Mouse (Mus musculus) stomach, embryonic 16.5 days (tissue): ENCODE results near the gene Far1. TPM values are rescaled to one million over a fixed set of nuclear protein-coding genes. Genes with fewer than 3 reads are reported as not detected.

Experiments used
- ATAC-seq: fragments of 200-750 bp; cut with Nextera tagmentation; 2 replicates; pipeline ENCODE4 v1.8.0; 2017; ENCODE audit warnings: moderate number of reproducible peaks, moderate TSS enrichment; ENCODE audit not compliant: insufficient read depth, low FRiP score
- H3K27ac ChIP-seq: fragments of 300-500 bp; sonication (generic); 2 replicates; pipeline ENCODE4 v1.5.1; 2014; ENCODE audit warnings: low read length
- H3K27me3 ChIP-seq: fragments of 300-500 bp; sonication (generic); 2 replicates; pipeline ENCODE4 v1.6.1; 2014; ENCODE audit warnings: low read length, control low read depth, mixed read lengths; ENCODE audit not compliant: control insufficient read depth, insufficient read depth
- H3K36me3 ChIP-seq: fragments of 300-500 bp; sonication (generic); 2 replicates; pipeline ENCODE4 v1.6.1; 2014; ENCODE audit warnings: low read length; ENCODE audit not compliant: control insufficient read depth, insufficient read depth
- H3K4me1 ChIP-seq: fragments of 300-500 bp; sonication (generic); 2 replicates; pipeline ENCODE4 v1.6.1; 2014; ENCODE audit warnings: low read length, control low read depth, mixed read lengths; ENCODE audit not compliant: control insufficient read depth, insufficient read depth
- H3K4me2 ChIP-seq: fragments of 300-500 bp; sonication (generic); 2 replicates; pipeline ENCODE4 v1.6.1; 2014; ENCODE audit warnings: low read depth, low read length, mixed read lengths
- H3K4me3 ChIP-seq: fragments of 300-500 bp; sonication (generic); replicated peaks from 2 replicates; pipeline ENCODE4 v1.5.1; 2014; ENCODE audit warnings: mild to moderate bottlenecking, low read length
- H3K9ac ChIP-seq: fragments of 300-500 bp; sonication (generic); 2 replicates; pipeline ENCODE4 v1.6.1; 2014; ENCODE audit warnings: low read length
- H3K9me3 ChIP-seq: fragments of 300-500 bp; sonication (generic); replicated peaks from 2 replicates; pipeline ENCODE4 v1.6.1; 2016; ENCODE audit warnings: low read length, control low read depth; ENCODE audit not compliant: control insufficient read depth
- WGBS: fragments of 180-500 bp; shearing (Covaris S2); extraction: QIAGEN DNeasy Blood & Tissue Kit; methylation state at CpG from one replicate; pipeline ENCODE4 v1.1.7; 2014; 5-methylcytosine and 5-hydroxymethylcytosine counted together
- polyA plus RNA-seq: library from polyadenylated mRNA; unstranded; fragments of >200 nt; fragmentation: Nextera tagmentation; extraction: Ambion mirVana; gene quantifications from 2 replicates; pipeline ENCODE4 v1.2.1, GENCODE M21; 2015

Far1 gene
- polyA plus RNA-seq, 1 experiment from 2014 or later = 120 TPM

GRCm38 (mm10) chr7:113551742-113552463, 38.3 kb downstream of the Far1 start:
- Histone ChIP-seq H3K4me3 (no peak overlapping the region), H3K9me3 (no peaks in the 10 kb centered on the region), H3K4me1 (no peaks in the 10 kb centered on the region), H3K4me2 (no peak overlapping the region), H3K27me3 (no peaks in the 10 kb centered on the region), H3K27ac (no peak overlapping the region), H3K9ac (no peak overlapping the region), H3K36me3 (no peaks in the 10 kb centered on the region; the same call in 1 of the 2 replicates)
- ATAC-seq = no peak

DNA sequence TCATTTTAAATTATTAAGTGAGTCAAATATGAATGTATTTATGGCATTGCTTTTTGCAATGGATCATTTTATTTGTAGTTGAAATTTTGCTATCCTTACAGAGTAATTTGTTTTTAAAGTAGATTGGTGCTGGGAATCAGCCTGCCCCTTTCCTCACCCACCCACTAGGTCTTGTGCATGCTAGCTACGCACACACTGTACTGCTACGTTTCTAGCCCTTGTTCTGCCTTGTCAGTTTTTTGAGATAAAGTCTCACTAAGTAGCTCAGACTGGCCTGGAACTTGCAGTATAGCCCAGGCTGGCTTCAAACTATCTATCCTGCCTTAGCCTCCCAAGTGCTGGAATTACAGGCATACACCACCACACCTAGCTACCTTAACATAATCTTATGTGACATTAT, 38.9 kb downstream of the Far1 start:
- 82% methylated on average over 2 of the region's 2 CpGs for WGBS

GRCm38 (mm10) chr7:113556138-113556537, 42.5 kb downstream of the Far1 start:
- H3K27me3 ChIP-seq = no peaks in the 10 kb centered on the region
- no peaks in the 10 kb centered on the region for H3K4me1 ChIP-seq
- 49% methylated on average over 1 of the region's 1 CpGs for WGBS
- no peaks in the 10 kb centered on the region for H3K9me3 ChIP-seq
- ATAC-seq = no peak
- no peaks in the 10 kb centered on the region; the same call in 1 of the 2 replicates for H3K36me3 ChIP-seq
- no peak overlapping the region for H3K4me2 ChIP-seq
- H3K27ac ChIP-seq = no peak overlapping the region
- H3K4me3 ChIP-seq = no peak overlapping the region
- H3K9ac ChIP-seq = no peak overlapping the region

More for the DNA sequence above, 38.9 kb downstream of the Far1 start:
- Histone ChIP-seq H3K36me3 (no peaks in the 10 kb centered on the region; the same call in 1 of the 2 replicates), H3K4me2 (no peak overlapping the region), H3K4me3 (no peak overlapping the region), H3K9ac (no peak overlapping the region), H3K9me3 (no peaks in the 10 kb centered on the region), H3K27me3 (no peaks in the 10 kb centered on the region), H3K27ac (no peak overlapping the region), H3K4me1 (no peaks in the 10 kb centered on the region)
- no peak for ATAC-seq

GRCm38 (mm10) chr7:113566892-113567291, 53.3 kb downstream of the Far1 start:
- H3K4me2 ChIP-seq = no peak overlapping the region
- ATAC-seq = no peak
- H3K36me3 ChIP-seq = peaks cover 11% of the 10 kb centered on the region; the same call in 1 of the 2 replicates
- H3K27ac ChIP-seq = no peak overlapping the region
- H3K4me3 ChIP-seq = no peak overlapping the region
- no peaks in the 10 kb centered on the region for H3K27me3 ChIP-seq
- no peak overlapping the region for H3K9ac ChIP-seq
- H3K9me3 ChIP-seq = no peaks in the 10 kb centered on the region
- WGBS = 77% methylated on average over 1 of the region's 1 CpGs
- 0 out of 2 replicates have a peak, but pooled peaks cover 2% of the 10 kb centered on the region for H3K4me1 ChIP-seq

DNA sequence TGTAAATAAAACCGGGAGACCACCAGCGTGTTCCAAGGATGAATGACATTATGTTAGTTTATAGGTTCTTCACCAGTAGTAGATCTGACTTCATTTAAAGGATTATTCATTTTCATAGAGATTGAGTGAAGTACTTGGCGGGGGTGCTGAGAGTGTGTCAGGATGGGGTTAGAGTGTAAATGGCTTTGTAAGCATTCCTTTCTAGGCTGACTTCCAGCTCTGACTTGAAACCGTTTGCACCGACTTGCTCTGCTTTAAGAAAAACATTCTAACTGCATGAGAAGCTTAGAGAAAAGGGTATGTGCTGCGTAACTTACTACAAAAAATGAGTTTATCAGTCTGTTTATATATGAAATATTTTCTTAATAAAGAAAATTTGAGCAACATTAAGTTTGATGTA, 57.5 kb downstream of the Far1 start:
- peaks cover 11% of the 10 kb centered on the region; the same call in 1 of the 2 replicates for H3K36me3 ChIP-seq
- H3K9ac ChIP-seq = no peak overlapping the region
- no peaks in the 10 kb centered on the region for H3K9me3 ChIP-seq
- H3K27me3 ChIP-seq = no peaks in the 10 kb centered on the region
- ATAC-seq = no peak
- 36% methylated on average over 6 of the region's 6 CpGs for WGBS
- no peak overlapping the region for H3K4me2 ChIP-seq
- H3K4me1 ChIP-seq = 0 out of 2 replicates have a peak, but pooled peaks cover 3% of the 10 kb centered on the region
- no peak overlapping the region for H3K27ac ChIP-seq
- no peak overlapping the region for H3K4me3 ChIP-seq

- ATAC-seq = no peak
- 0 out of 2 replicates have a peak, but pooled peaks cover 3% of the 10 kb centered on the region for H3K4me1 ChIP-seq
- H3K4me3 ChIP-seq = no peak overlapping the region
- no peak overlapping the region for H3K9ac ChIP-seq
- no peaks in the 10 kb centered on the region for H3K27me3 ChIP-seq
- H3K36me3 ChIP-seq = 0 out of 2 replicates have a peak, but pooled peaks cover 6% of the 10 kb centered on the region
- no peak overlapping the region for H3K27ac ChIP-seq
- WGBS = 54% methylated on average over 2 of the region's 2 CpGs
- no peak overlapping the region for H3K4me2 ChIP-seq
- no peaks in the 10 kb centered on the region for H3K9me3 ChIP-seq
Observed at GRCm38 (mm10) chr7:113572741-113573140, 59.1 kb downstream of the Far1 start.

- Histone ChIP-seq H3K27ac (no peak overlapping the region), H3K27me3 (no peaks in the 10 kb centered on the region), H3K36me3 (no peaks in the 10 kb centered on the region), H3K9ac (no peak overlapping the region), H3K4me1 (no peaks in the 10 kb centered on the region), H3K4me3 (no peak overlapping the region), H3K4me2 (no peak overlapping the region), H3K9me3 (no peaks in the 10 kb centered on the region)
- ATAC-seq = no peak
- 87% methylated on average over 2 of the region's 2 CpGs for WGBS
Observed at GRCm38 (mm10) chr7:113582111-113582510, 68.5 kb downstream of the Far1 start.

GRCm38 (mm10) chr7:113589211-113589610, 75.6 kb downstream of the Far1 start:
- ATAC-seq = no peak
- no peak overlapping the region for H3K27ac ChIP-seq
- 95% methylated on average over 2 of the region's 2 CpGs for WGBS

GRCm38 (mm10) chr7:113590330-113590729, 76.7 kb downstream of the Far1 start:
- H3K27ac ChIP-seq = peak overlapping the region; percentile 77
- H3K4me2 ChIP-seq = no peak overlapping the region
- 57% methylated on average over 1 of the region's 1 CpGs for WGBS
- no peak overlapping the region for H3K9ac ChIP-seq
- H3K4me1 ChIP-seq = peaks cover 12% of the 10 kb centered on the region
- ATAC-seq = no peak
- no peaks in the 10 kb centered on the region for H3K27me3 ChIP-seq
- no peak overlapping the region for H3K4me3 ChIP-seq
- no peaks in the 10 kb centered on the region for H3K9me3 ChIP-seq
- H3K36me3 ChIP-seq = no peaks in the 10 kb centered on the region

More at GRCm38 (mm10) chr7:113589211-113589610, 75.6 kb downstream of the Far1 start:
- Histone ChIP-seq H3K4me2 (no peak overlapping the region), H3K4me3 (no peak overlapping the region), H3K4me1 (peaks cover 11% of the 10 kb centered on the region), H3K9ac (no peak overlapping the region), H3K36me3 (no peaks in the 10 kb centered on the region), H3K9me3 (no peaks in the 10 kb centered on the region), H3K27me3 (no peaks in the 10 kb centered on the region)
